Mouse (Mus musculus) MEL (cell line): Measurements from ENCODE around the gene Capn12. TPM values are rescaled to one million over a fixed set of nuclear protein-coding genes. Genes with fewer than 3 reads are reported as not detected.

Experiments used
- DNase-seq: peaks from one replicate; pipeline ENCODE4 v3.0.0; 2011; ENCODE audit warnings: low read depth, low spot score
- H3K27ac ChIP-seq: 2 replicates; pipeline ENCODE4 v1.5.1; 2012; ENCODE audit warnings: low read depth, mild to moderate bottlenecking, control low read depth, low read length, moderate library complexity; ENCODE audit not compliant: control insufficient read depth
- H3K27me3 ChIP-seq, 2 experiments: fragments of 150-350 bp in 1 of 2; sonication (generic) in 1 of 2; 2 replicates each; pipeline ENCODE4 v1.6.1; 2012; ENCODE audit warnings: low read length in 2 of 2, mild to moderate bottlenecking in 2 of 2, improper control_type of control experiment in 1 of 2, moderate library complexity in 1 of 2; ENCODE audit not compliant: insufficient read depth in 2 of 2, control insufficient read depth in 1 of 2
- H3K36me3 ChIP-seq, 2 experiments: 2 replicates each; pipeline ENCODE4 v1.6.1; 2012 to 2014; ENCODE audit warnings: low read length in 2 of 2, improper control_type of control experiment in 1 of 2, inconsistent platforms in 1 of 2, mild to moderate bottlenecking in 1 of 2; ENCODE audit not compliant: insufficient read depth in 2 of 2, control insufficient read depth in 1 of 2
- H3K4me1 ChIP-seq, 2 experiments: fragments of 150-350 bp in 1 of 2; sonication (generic) in 1 of 2; 2 replicates each; pipeline ENCODE4 v1.6.1; 2012; ENCODE audit warnings: low read length in 2 of 2, improper control_type of control experiment in 1 of 2, mild to moderate bottlenecking in 1 of 2; ENCODE audit not compliant: insufficient read depth in 2 of 2, control insufficient read depth in 1 of 2
- H3K4me3 ChIP-seq, 2 experiments: fragments of 150-350 bp in 1 of 2; sonication (generic) in 1 of 2; 2 replicates each; pipeline ENCODE4 v1.5.1; 2012; ENCODE audit warnings: low read depth in 2 of 2, low read length in 2 of 2, mild to moderate bottlenecking in 2 of 2, moderate library complexity in 2 of 2, control low read depth in 1 of 2, improper control_type of control experiment in 1 of 2; ENCODE audit not compliant: control insufficient read depth in 1 of 2, insufficient read depth in 1 of 2
- H3K79me2 ChIP-seq: 2 replicates; pipeline ENCODE4 v1.6.1; 2012; ENCODE audit warnings: mild to moderate bottlenecking, low read length, moderate library complexity; ENCODE audit not compliant: control insufficient read depth, poor library complexity, insufficient read depth
- H3K9ac ChIP-seq: 2 replicates; pipeline ENCODE4 v1.6.1; 2012; ENCODE audit warnings: low read depth, mild to moderate bottlenecking, control low read depth, low read length, moderate library complexity; ENCODE audit not compliant: control insufficient read depth, poor library complexity, severe bottlenecking
- H3K9me3 ChIP-seq: fragments of 150-350 bp; sonication (generic); replicated peaks from 2 replicates; pipeline ENCODE4 v1.6.1; 2012; ENCODE audit warnings: mild to moderate bottlenecking, low read length, improper control_type of control experiment, moderate library complexity; ENCODE audit not compliant: insufficient read depth
- CHD2 ChIP-seq: IDR thresholded peaks from 2 replicates; pipeline ENCODE4 v1.6.1; 2011; ENCODE audit warnings: low read length, improper control_type of control experiment
- CTCF ChIP-seq, 3 experiments: IDR thresholded peaks in 2 of 3; conservative IDR thresholded peaks in 1 of 3; 2 replicates each; pipeline ENCODE4 v1.5.1; 2011 to 2012; ENCODE audit warnings: low read length in 3 of 3, low read depth in 2 of 3, mild to moderate bottlenecking in 2 of 3, improper control_type of control experiment in 1 of 3, inconsistent platforms in 1 of 3, mixed read lengths in 1 of 3, moderate library complexity in 1 of 3; ENCODE audit not compliant: control insufficient read depth in 1 of 3, insufficient read depth in 1 of 3, poor library complexity in 1 of 3, severe bottlenecking in 1 of 3
- ELF1 ChIP-seq: IDR thresholded peaks from 2 replicates; pipeline ENCODE4 v1.6.1; 2014; ENCODE audit warnings: low read depth, mild to moderate bottlenecking, inconsistent platforms, low read length, improper control_type of control experiment, moderate library complexity
- ETS1 ChIP-seq: IDR thresholded peaks from 2 replicates; pipeline ENCODE4 v1.6.1; 2012; ENCODE audit warnings: low read depth, mild to moderate bottlenecking, inconsistent platforms, low read length, improper control_type of control experiment, moderate library complexity
- MAZ ChIP-seq: IDR thresholded peaks from 2 replicates; pipeline ENCODE4 v1.6.1; 2012; ENCODE audit warnings: low read depth, mild to moderate bottlenecking, inconsistent platforms, low read length, improper control_type of control experiment
- MXI1 ChIP-seq: IDR thresholded peaks from 2 replicates; pipeline ENCODE4 v1.6.1; 2011; ENCODE audit warnings: mild to moderate bottlenecking, low read depth, low read length, improper control_type of control experiment
- MYC ChIP-seq: IDR thresholded peaks from 2 replicates; pipeline ENCODE4 v1.6.1; 2011; ENCODE audit warnings: low read depth, mild to moderate bottlenecking, low read length, improper control_type of control experiment, moderate library complexity
- NELFE ChIP-seq: IDR thresholded peaks from 2 replicates; pipeline ENCODE4 v1.6.1; 2011; ENCODE audit warnings: low read depth, low read length, improper control_type of control experiment
- RAD21 ChIP-seq: IDR thresholded peaks from 2 replicates; pipeline ENCODE4 v1.6.1; 2011; ENCODE audit warnings: mild to moderate bottlenecking, low read depth, low read length, improper control_type of control experiment
- TAL1 ChIP-seq: IDR thresholded peaks from 2 replicates; pipeline ENCODE4 v1.6.1; 2012; ENCODE audit warnings: mild to moderate bottlenecking, inconsistent platforms, low read length, moderate library complexity, mixed read lengths
- UBTF ChIP-seq: IDR thresholded peaks from 2 replicates; pipeline ENCODE4 v1.6.1; 2012; ENCODE audit warnings: low read depth, mild to moderate bottlenecking, inconsistent platforms, low read length, improper control_type of control experiment, moderate library complexity, borderline replicate concordance; ENCODE audit not compliant: insufficient read depth
- USF1 ChIP-seq: IDR thresholded peaks from 2 replicates; pipeline ENCODE4 v1.6.1; 2014; ENCODE audit warnings: low read depth, mild to moderate bottlenecking, inconsistent platforms, low read length, improper control_type of control experiment, moderate library complexity
- USF2 ChIP-seq, 2 experiments: IDR thresholded peaks; 2 replicates each; pipeline ENCODE4 v1.6.1; 2011 to 2012; ENCODE audit warnings: improper control_type of control experiment in 2 of 2, low read length in 2 of 2, borderline replicate concordance in 1 of 2, inconsistent platforms in 1 of 2, low read depth in 1 of 2, mild to moderate bottlenecking in 1 of 2; ENCODE audit not compliant: insufficient read depth in 1 of 2
- ZC3H11A ChIP-seq: IDR thresholded peaks from 2 replicates; pipeline ENCODE4 v1.6.1; 2012; ENCODE audit warnings: low read depth, mild to moderate bottlenecking, inconsistent platforms, low read length, improper control_type of control experiment
- ZNF384 ChIP-seq: IDR thresholded peaks from 2 replicates; pipeline ENCODE4 v1.6.1; 2012; ENCODE audit warnings: low read depth, mild to moderate bottlenecking, inconsistent platforms, low read length, improper control_type of control experiment
- polyA plus RNA-seq, 2 experiments: library from polyadenylated mRNA; stranded (reverse) in 1 of 2; unstranded in 1 of 2; fragments of >175 nt in 1 of 2; fragments of >200 nt in 1 of 2; gene quantifications; 2 replicates each; pipeline versions ENCODE4 v1.2.1 to v1.2.4; 2012; ENCODE audit warnings: low replicate concordance in 2 of 2, low read depth in 1 of 2; ENCODE audit not compliant: insufficient read length in 2 of 2, insufficient read depth in 1 of 2, missing spikeins in 1 of 2
- total RNA-seq: library from RNA; depleted of rRNA; stranded (reverse); fragments of 300-350 nt; gene quantifications from 2 replicates; pipeline ENCODE4 v1.2.3, GENCODE M21; 2012

Gene Capn12
- total and polyA plus RNA-seq, 3 experiments, result 0.19 TPM; not detected in 2

DNA sequence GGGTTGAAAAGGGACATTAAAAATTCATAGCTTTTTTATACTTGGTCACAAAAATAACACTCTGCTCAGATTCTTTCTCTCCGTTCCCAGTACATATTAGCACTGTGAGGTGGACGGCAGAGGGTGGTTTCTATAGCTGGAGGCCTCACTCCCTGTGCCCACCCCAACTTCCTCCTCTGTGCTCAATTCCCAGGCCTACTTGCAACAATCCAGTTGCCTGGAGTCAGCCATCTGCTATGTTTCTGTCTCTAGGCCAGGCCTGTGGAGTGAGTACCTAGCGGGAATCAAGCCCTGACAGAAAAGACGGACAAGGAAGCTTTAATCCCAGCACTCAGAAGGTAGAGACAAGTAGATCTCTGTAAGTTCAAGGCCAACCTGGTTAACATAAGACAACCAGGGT, 41.4 kb downstream of the Capn12 start:
- no peak for TF ChIP-seq MXI1
- TF ChIP-seq CTCF (IDR thresholded peaks at IDR 0.05 in 2 of 3, conservative IDR thresholded peaks at IDR 0.05 in 1 of 3; ENCODE audit: control insufficient read depth in 1 of 3, insufficient read depth in 1 of 3, low read depth in 2 of 3, low read length in 3 of 3, poor library complexity in 1 of 3, severe bottlenecking in 1 of 3), result no peak
- no peak for TF ChIP-seq USF1
- TF ChIP-seq ELF1, result no peak
- TF ChIP-seq ZC3H11A, result no peak
- TF ChIP-seq MAZ, result no peak
- no peak for TF ChIP-seq MYC
- TF ChIP-seq ZNF384, result no peak
- H3K4me1 ChIP-seq, result no peaks in the 10 kb centered on the region
- H3K36me3 ChIP-seq, result peaks cover 0 to 7% of the 10 kb centered on the region in 2 experiments; a peak in 2 of 4 replicates

DNA sequence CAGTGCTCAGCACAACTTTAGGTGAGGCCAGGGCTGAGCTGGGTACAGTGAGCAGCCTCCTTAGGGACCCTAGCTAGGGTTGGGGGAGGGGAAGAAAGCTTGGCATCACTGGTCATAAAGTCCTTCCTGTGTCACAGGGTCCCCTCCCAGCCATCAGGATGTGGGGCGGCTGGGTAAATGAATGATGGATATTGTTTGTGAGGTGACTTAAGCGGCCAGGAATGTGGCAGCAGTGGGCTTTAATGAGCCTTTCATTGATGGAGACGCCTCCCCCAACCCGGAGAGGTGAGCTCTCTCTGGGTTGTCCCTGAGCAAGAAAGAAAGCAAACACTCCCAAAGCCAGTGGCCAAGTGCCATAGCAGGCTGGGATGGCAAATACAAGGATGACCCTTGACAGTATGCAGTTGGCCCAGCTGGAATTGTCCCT, 42.7 kb downstream of the Capn12 start:
- Histone ChIP-seq H3K9me3 (no peaks in the 10 kb centered on the region), H3K4me3 (no peak overlapping the region), H3K27me3 (no peaks in the 10 kb centered on the region), H3K4me1 (no peaks in the 10 kb centered on the region), H3K36me3 (peaks cover 0 to 8% of the 10 kb centered on the region in 2 experiments; a peak in 2 of 4 replicates), H3K79me2 (peaks cover 10% of the 10 kb centered on the region), H3K27ac (no peak overlapping the region), H3K9ac (no peak overlapping the region)
- TF ChIP-seq UBTF, result no peak
- no peak for TF ChIP-seq NELFE
- no peak for TF ChIP-seq ZC3H11A
- TF ChIP-seq TAL1, result no peak
- no peak for DNase-seq

More for the DNA sequence above, 41.4 kb downstream of the Capn12 start:
- H3K79me2 ChIP-seq, result peaks cover 8% of the 10 kb centered on the region
- H3K27me3 ChIP-seq, result no peaks in the 10 kb centered on the region
- DNase-seq, result no peak
- H3K27ac ChIP-seq, result no peak overlapping the region
- H3K4me3 ChIP-seq, result no peak overlapping the region
- no peak overlapping the region for H3K9ac ChIP-seq
- H3K9me3 ChIP-seq, result no peaks in the 10 kb centered on the region

DNA sequence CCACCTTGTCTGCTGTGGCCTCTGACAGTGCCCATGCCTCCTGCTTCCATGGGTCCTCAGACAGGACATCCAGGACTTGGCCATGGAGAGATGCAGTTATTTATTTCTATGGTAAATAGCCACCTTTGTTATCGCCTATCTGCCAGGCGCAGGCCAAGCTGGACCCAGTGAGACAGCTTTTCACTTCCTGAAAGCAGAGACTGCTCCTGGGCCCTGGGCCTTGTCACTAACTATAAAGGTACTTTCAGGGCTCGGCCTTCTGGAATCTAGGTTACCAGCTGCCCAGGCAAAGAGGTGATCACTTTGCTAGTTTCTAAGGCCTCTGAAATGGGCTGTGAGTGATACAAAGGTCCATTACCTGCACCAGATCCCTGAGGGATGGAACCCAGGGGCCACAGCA, 43.6 kb downstream of the Capn12 start:
- no peaks in the 10 kb centered on the region for H3K4me1 ChIP-seq
- no peak overlapping the region for H3K4me3 ChIP-seq
- H3K27ac ChIP-seq, result no peak overlapping the region
- no peak for DNase-seq
- peaks cover 0 to 8% of the 10 kb centered on the region in 2 experiments; a peak in 2 of 4 replicates for H3K36me3 ChIP-seq
- H3K9ac ChIP-seq, result no peak overlapping the region
- peaks cover 10% of the 10 kb centered on the region for H3K79me2 ChIP-seq
- TF ChIP-seq RAD21 (no peak), ETS1 (no peak), USF2 (IDR thresholded peaks at IDR 0.05; ENCODE audit: borderline replicate concordance in 1 of 2, insufficient read depth in 1 of 2, low read depth in 1 of 2, low read length in 2 of 2) (no peak), TAL1 (0 out of 2 replicates have a peak, but pooled peaks have one; percentile 13), CHD2 (no peak)
- no peaks in the 10 kb centered on the region for H3K9me3 ChIP-seq
- no peaks in the 10 kb centered on the region for H3K27me3 ChIP-seq
